Mouse (Mus musculus) erythroblast, embryonic 14.5 days (primary cell): ENCODE data around the gene Armh3.

ENCODE experiments used
- GATA1 ChIP-seq: IDR thresholded peaks from 2 replicates; pipeline ENCODE4 v1.6.1; 2012; ENCODE audit warnings: low read length, inconsistent platforms, mixed read lengths
- TAL1 ChIP-seq: IDR thresholded peaks from 3 replicates; pipeline ENCODE4 v1.6.1; 2012; ENCODE audit warnings: low read length, inconsistent platforms, mixed read lengths

GRCm38 (mm10) chr19:45811028-45811674 is 187.1 kb downstream of the Armh3 start:
- TF ChIP-seq GATA1: no peak
- TF ChIP-seq TAL1: no peak
